Mouse (Mus musculus) adrenal gland (tissue): Measurements from ENCODE around the gene Pcdh19.
"Not testable (repeated sequence)": the region's sequence is repeated elsewhere in the genome, so short reads cannot be mapped to it uniquely, and the experiment has no call there.

Source experiments
- intact Hi-C: fragments of 180-260 bp; cut with DNase I; formaldehyde crosslinking; loops from one replicate; pipeline ENCODE4 v1.15.1; 2025
- long read RNA-seq, 2 experiments: library from polyadenylated mRNA; unstranded; transcript quantifications; one replicate each; pipeline ENCODE4 v2.0.0; 2020; ENCODE audit warnings: borderline replicate concordance in 1 of 2; ENCODE audit not compliant: insufficient replicate concordance in 1 of 2

Gene Pcdh19
- long read RNA-seq, experiment 1, result 0 reads
- long read RNA-seq, experiment 2, full-length matches to known transcripts, result 1 of 2 reads
- long read RNA-seq, experiment 2, partial matches to known transcripts, result 0 of 2 reads
- long read RNA-seq, experiment 2, other reads (novel, unspliced or antisense), result 1 of 2 reads

GRCm38 (mm10) chrX:133688840-133689239, at the start of gene Pcdh19:
Pcdh19 (minus strand) TSS chrX:133688987.
- intact Hi-C loops, result no loop called here

DNA sequence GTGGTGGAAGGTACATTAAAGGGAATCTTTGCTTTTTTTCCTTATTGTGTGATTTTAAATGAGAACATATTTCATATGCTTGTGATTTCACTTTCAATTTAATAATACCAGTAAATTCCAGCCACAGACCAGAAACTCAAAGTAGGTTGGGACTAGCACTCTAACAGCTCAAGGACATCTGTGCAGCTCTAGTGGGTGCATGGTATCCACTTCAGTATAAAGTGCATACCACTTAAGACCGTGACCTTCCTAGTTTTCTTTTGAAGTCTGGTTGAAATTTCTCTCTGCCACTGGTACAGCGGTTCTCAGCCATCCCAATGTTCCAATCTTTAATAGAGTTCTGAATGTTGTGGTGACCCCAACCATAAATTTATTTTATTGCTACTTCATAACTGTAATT, 47.1 kb upstream of the Pcdh19 start:
- intact Hi-C loops, result no loop called here

- intact Hi-C loops, result no loop called here
These were observed 46.2 kb upstream of the Pcdh19 start for GRCm38 (mm10) chrX:133734984-133735383.

DNA sequence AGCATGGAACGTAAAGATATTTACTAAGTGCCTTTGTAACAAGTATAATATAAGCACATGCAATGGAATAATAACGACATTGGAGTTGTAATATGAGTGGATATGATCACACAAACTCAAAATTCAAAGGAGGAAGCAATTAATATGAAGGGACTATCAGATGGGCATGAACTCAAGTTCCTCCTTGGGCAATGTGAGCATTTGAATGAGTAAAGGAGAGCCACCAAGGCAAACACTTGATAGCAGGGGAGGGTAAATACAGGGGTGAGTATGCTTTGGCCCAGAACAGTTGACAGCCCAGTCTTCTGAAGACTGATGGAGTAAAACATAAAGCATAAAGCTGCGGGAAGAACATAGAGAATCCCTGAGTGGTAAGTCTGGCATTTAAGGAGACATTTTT, 32.7 kb upstream of the Pcdh19 start:
- intact Hi-C loops, result no loop called here

- intact Hi-C loops, result no loop called here
These were observed 21.8 kb upstream of the Pcdh19 start for GRCm38 (mm10) chrX:133710621-133711020.

DNA sequence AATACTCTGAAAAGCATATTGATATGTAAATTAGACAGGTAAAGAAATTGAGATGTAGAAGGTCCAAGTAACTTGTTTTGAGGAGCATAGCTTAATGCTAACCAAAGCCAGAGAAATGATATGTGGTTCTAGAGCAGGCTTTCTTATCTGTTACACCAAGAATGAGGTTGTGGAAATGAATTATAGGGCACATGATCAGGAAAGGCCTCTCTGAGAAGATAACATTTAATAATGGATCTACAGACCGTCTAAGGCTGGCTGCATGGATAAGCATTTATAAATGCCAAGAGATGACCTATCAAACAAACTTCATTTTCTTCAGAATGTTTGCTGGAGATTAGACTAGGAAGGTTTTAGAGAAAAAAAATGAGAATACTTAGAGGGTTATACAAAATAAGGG, 14.1 kb upstream of the Pcdh19 start:
- intact Hi-C loops, result no loop called here

DNA sequence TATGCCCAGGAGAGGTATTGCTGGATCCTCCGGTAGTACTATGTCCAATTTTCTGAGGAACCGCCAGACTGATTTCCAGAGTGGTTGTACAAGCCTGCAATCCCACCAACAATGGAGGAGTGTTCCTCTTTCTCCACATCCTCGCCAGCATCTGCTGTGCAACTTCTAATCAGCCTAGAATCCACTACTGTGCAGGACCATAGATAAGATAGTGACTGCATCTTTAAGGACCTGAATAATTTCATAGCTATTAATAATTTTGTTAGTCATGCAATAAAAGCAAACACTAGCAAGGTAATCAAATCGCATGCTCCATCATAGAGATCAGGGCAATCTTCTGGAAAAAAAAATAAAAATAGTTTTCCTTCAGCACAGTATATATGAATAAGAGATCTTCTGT, 9.1 kb upstream of the Pcdh19 start:
- intact Hi-C loops, result not testable (repeated sequence)

GRCm38 (mm10) chrX:133696461-133696860, 7.7 kb upstream of the Pcdh19 start:
- intact Hi-C loops, result no loop called here

- intact Hi-C loops, result no loop called here
These were observed 4.4 kb upstream of the Pcdh19 start for GRCm38 (mm10) chrX:133693037-133693760.

DNA sequence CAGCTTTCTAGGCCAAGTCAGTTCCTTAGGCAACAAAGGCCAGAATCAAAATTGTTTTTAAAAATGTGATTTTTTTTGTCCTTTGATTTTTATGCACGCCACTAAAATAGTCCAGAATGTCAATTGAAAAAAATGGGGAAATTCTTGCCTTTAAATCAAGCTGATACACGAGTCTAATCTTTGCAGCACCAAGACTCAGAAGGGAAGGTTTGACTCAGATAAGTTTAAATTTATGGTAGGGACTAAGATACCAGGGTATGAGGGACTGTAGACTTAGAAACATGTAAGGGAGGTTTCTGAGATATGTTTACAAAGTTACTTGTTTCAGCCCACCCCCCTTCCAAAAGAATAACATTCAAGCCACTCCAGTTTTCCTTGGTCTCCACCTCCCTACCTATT, 3.6 kb upstream of the Pcdh19 start:
- intact Hi-C loops, result no loop called here

GRCm38 (mm10) chrX:133691581-133692391, 3.0 kb upstream of the Pcdh19 start:
- intact Hi-C loops, result no loop called here

- intact Hi-C loops, result no loop called here
These were observed 2.0 kb upstream of the Pcdh19 start for GRCm38 (mm10) chrX:133690822-133691221.

DNA sequence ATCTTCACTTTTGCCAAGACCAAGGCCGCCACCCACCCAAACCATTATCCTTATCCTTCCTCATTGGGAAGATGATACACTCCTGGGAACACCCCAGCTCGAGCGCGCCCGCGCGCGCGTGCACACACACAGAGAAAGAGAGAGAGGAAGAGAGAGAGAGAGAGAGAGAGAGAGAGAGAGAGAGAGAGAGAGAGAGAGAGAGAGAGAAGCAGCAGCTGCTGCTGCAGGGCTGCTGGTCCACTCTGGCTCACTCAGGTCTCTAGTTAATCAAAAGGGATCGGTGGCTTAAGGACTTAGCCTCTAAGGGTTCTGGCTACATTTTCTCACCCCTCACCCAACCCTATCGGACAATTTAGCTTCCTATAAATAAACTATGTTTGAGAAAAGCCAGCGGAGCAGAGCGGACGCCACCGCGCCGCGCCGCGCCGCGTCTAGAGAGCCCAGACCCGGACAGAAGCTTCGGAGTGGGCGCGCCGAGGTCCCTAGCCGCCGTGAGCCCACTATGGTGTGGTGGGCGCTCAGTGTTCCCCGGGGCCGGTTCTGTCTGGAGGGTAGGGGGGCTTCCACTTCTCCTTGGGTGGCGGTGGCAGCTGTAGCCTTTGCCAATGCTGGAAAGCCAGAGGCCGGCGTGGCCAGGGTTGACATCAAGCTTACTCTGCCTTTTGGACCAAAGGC, 926 bp upstream of the Pcdh19 start:
- intact Hi-C loops, result no loop called here

GRCm38 (mm10) chrX:133688156-133688555, 631 bp downstream of the Pcdh19 start:
- intact Hi-C loops, result no loop called here

DNA sequence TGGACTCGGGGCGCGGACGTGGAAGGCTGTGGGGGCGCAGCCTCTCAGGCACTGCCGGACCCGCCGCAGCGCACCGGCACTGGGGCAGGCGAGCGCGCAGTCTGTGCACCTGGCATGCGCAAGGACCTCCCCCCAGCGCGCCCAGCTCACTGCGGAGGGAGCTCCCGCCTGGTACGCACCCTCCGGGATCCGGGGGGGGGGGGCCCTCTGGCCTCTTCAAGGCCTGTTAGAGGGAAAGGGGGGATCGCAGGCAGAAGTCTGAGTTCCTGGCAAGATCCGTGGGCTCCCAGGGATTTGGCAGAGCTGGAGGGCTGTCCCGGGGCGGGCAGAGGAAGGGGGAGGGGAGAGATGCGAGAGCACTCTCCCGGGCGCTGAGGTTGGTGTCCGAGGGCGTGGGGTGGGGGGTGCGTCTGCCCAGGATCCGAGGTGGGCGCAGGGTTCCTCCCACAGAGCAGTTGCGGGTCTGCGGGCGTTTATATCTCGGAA, 1.1 kb downstream of the Pcdh19 start:
- intact Hi-C loops, result no loop called here

DNA sequence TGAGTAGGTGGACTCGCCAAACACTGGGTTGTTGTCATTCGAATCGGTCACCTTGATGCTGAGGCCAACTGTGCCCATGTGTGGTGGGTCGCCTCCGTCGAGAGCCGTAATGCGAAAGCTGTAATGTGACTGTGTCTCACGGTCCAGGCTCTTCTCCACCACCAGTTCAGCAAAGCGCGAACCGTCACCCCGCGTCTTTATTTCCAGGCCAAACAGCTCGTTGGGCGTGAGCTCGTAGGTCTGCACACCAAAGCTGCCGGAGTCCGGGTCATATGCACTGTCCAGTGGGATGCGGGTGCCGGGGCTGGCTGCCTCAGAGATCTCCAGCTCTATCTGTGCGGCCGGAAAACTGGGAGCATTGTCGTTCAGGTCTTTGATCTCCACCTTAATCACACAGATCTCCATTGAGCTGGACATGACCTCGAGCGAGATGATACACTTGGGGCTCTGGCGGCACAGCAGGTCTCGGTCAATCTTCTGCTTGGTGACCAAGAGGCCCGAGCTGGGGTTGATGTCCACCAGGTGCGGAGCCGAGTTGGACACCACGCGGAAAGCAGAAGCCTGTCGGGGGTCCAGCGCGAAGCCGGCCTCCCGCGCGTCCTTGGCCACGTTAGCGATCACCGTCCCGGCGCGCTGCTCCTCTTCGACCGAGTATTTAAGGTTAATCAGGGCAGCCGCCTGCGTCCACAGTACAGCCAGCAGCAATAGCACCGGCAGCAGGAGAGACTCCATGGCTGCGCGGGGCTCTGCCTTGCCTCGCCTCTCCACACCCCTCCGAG, 2.1 kb downstream of the Pcdh19 start:
- intact Hi-C loops, result no loop called here

DNA sequence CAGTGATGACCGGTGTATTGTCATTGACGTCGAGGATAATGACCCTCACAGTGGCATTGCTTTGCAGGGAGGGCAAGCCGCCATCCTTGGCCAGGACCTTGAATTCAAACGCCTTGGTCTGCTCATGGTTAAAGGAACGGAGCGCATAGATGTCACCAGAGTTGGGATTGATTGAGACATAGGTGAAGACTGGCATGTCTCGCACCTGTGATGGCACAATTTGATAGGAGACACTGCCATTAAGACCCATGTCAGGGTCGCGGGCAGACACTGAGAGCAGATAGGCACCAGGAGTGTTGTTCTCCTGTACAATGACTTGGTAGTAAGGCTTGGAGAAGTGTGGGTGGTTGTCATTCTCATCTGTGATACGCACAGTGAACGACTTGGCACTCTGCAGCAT, 3.2 kb downstream of the Pcdh19 start:
- intact Hi-C loops, result no loop called here

DNA sequence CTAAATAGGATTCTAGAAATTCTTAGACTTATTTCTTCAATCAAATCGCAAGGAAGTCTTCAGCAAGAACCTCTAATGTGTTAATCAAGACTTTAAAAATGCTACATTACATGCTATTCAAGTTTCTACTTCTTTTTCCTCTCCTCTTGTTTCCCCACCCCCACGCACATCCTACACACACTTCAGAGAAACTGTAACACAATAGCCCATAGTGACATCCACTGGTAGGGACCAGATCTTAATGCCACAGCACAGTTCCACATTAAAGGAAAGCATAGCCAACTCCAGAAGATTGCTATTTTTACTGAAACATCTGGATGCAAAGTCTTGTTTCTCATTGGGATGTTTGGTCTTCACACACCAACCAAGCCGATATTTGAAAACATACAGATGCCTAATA, 4.8 kb downstream of the Pcdh19 start:
- intact Hi-C loops, result no loop called here

DNA sequence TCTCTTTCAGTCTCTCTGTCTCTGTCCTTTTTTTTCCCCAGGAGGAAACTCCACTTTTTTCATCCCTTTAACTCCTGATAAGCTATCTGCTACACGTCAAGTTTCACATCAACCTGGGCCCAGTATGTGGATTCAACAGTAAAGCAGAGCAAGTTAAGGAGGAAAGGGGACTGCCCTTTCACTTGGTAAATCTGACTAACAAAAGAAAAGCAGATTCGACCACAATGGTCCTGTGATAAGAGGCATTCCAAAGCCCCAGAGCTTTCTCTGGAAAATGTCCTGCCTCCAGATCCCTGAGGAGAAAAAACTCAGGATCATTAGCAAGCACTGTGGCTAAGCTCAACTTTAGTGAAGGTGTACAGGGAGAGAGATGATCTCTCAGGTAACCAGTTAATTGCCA, 13.7 kb downstream of the Pcdh19 start:
- intact Hi-C loops, result no loop called here

GRCm38 (mm10) chrX:133673796-133674195, 15.0 kb downstream of the Pcdh19 start:
- intact Hi-C loops, result no loop called here

- intact Hi-C loops, result no loop called here
These were observed 28.7 kb downstream of the Pcdh19 start for GRCm38 (mm10) chrX:133660111-133660510.
